Mouse (Mus musculus) ES-E14 (cell line): ENCODE measurements around the gene Them5. TPM values are rescaled to one million over a fixed set of nuclear protein-coding genes. Genes with fewer than 3 reads are reported as not detected.

Experiments
- DNase-seq: peaks from one replicate; pipeline ENCODE4 v3.0.0-alpha.2; 2013; ENCODE audit warnings: low read depth, low spot score
- H3K27ac ChIP-seq: 2 replicates; pipeline ENCODE4 v1.5.1; 2012; ENCODE audit warnings: low read depth, mild to moderate bottlenecking, low read length, moderate library complexity, mixed read lengths; ENCODE audit not compliant: poor library complexity, insufficient read depth, severe bottlenecking
- H3K36me3 ChIP-seq: 2 replicates; pipeline ENCODE4 v1.6.1; 2012; ENCODE audit warnings: mild to moderate bottlenecking, low read length, moderate library complexity, mixed read lengths; ENCODE audit not compliant: control insufficient read depth, poor library complexity, insufficient read depth, severe bottlenecking
- H3K4me1 ChIP-seq, 2 experiments: fragments of 150-350 bp in 1 of 2; sonication (generic) in 1 of 2; 2 replicates each; pipeline ENCODE4 v1.6.1; 2012; ENCODE audit warnings: low read length in 2 of 2, mild to moderate bottlenecking in 1 of 2, mixed read lengths in 1 of 2; ENCODE audit not compliant: control insufficient read depth in 2 of 2, insufficient read depth in 2 of 2, poor library complexity in 1 of 2
- H3K4me3 ChIP-seq, 2 experiments: fragments of 150-350 bp in 1 of 2; sonication (generic) in 1 of 2; 2 replicates each; pipeline ENCODE4 v1.5.1; 2012; ENCODE audit warnings: low read length in 2 of 2, low read depth in 1 of 2, mild to moderate bottlenecking in 1 of 2, mixed read lengths in 1 of 2; ENCODE audit not compliant: insufficient read depth in 1 of 2, poor library complexity in 1 of 2, severe bottlenecking in 1 of 2
- H3K9ac ChIP-seq: 2 replicates; pipeline ENCODE4 v1.6.1; 2012; ENCODE audit warnings: low read depth, mild to moderate bottlenecking, low read length, mixed read lengths; ENCODE audit not compliant: poor library complexity, insufficient read depth, severe bottlenecking
- H3K9me3 ChIP-seq: fragments of 150-350 bp; sonication (generic); 2 replicates; pipeline ENCODE4 v1.6.1; 2012; ENCODE audit warnings: low read depth, mild to moderate bottlenecking, low read length; ENCODE audit not compliant: control insufficient read depth, insufficient read depth
- CHD2 ChIP-seq: IDR thresholded peaks from 2 replicates; pipeline ENCODE4 v1.6.1; 2014; ENCODE audit warnings: mild to moderate bottlenecking, low read depth, low read length, inconsistent platforms
- HCFC1 ChIP-seq: IDR thresholded peaks from 2 replicates; pipeline ENCODE4 v1.6.1; 2012; ENCODE audit warnings: low read length, inconsistent platforms, borderline replicate concordance; ENCODE audit not compliant: insufficient read depth
- MAFK ChIP-seq: IDR thresholded peaks from 2 replicates; pipeline ENCODE4 v1.6.1; 2014; ENCODE audit warnings: mild to moderate bottlenecking, low read depth, low read length, inconsistent platforms; ENCODE audit not compliant: insufficient read depth
- ZC3H11A ChIP-seq: IDR thresholded peaks from 2 replicates; pipeline ENCODE4 v1.6.1; 2012; ENCODE audit warnings: low read depth, mild to moderate bottlenecking, inconsistent platforms, low read length, borderline replicate concordance
- ZNF384 ChIP-seq: IDR thresholded peaks from 2 replicates; pipeline ENCODE4 v1.6.1; 2012; ENCODE audit warnings: low read depth, low read length, inconsistent platforms
- in situ Hi-C, 2 experiments: fragments of 600-800 bp; cut with MboI; formaldehyde crosslinking; loops; one replicate each; pipeline ENCODE4 v1.15.1; 2025; ENCODE audit warnings: low sequenced_read_pairs in 2 of 2, inconsistent platforms in 1 of 2; ENCODE audit not compliant: unreplicated experiment in 2 of 2
- total RNA-seq: library from RNA; depleted of rRNA; stranded (reverse); fragments of 300-350 nt; gene quantifications from 2 replicates; pipeline ENCODE4 v1.2.3, GENCODE M21; 2012

Them5 gene
- total RNA-seq, 1 experiment: 0.36 TPM

- no peak overlapping the region for H3K4me3 ChIP-seq
- no peaks in the 10 kb centered on the region for H3K4me1 ChIP-seq
- no peak overlapping the region for H3K9ac ChIP-seq
- in situ Hi-C loops: no loop called here
- no peaks in the 10 kb centered on the region for H3K36me3 ChIP-seq
- no peak for DNase-seq
- TF ChIP-seq MAFK (no peak), HCFC1 (no peak), ZC3H11A (no peak), ZNF384 (no peak), CHD2 (no peak)
- no peak overlapping the region for H3K27ac ChIP-seq
- H3K9me3 ChIP-seq: no peaks in the 10 kb centered on the region
Measured at GRCm38 (mm10) chr3:94386671-94387070, 44.8 kb downstream of the Them5 start.

GRCm38 (mm10) chr3:94387391-94387790 lies 45.5 kb downstream of the Them5 start:
- Histone ChIP-seq H3K4me1 (no peaks in the 10 kb centered on the region), H3K4me3 (no peak overlapping the region), H3K36me3 (no peaks in the 10 kb centered on the region), H3K9me3 (no peaks in the 10 kb centered on the region), H3K9ac (no peak overlapping the region), H3K27ac (no peak overlapping the region)
- no peak for DNase-seq
- in situ Hi-C loops: no loop called here
- TF ChIP-seq HCFC1: no peak
- TF ChIP-seq ZNF384: no peak
- TF ChIP-seq CHD2: no peak
- TF ChIP-seq ZC3H11A: no peak
- no peak for TF ChIP-seq MAFK

- Histone ChIP-seq H3K36me3 (no peaks in the 10 kb centered on the region), H3K9me3 (no peaks in the 10 kb centered on the region), H3K27ac (no peak overlapping the region), H3K4me3 (no peak overlapping the region), H3K4me1 (no peaks in the 10 kb centered on the region), H3K9ac (no peak overlapping the region)
- no peak for TF ChIP-seq HCFC1
- TF ChIP-seq MAFK: no peak
- no peak for TF ChIP-seq ZNF384
- TF ChIP-seq CHD2: no peak
- no peak for TF ChIP-seq ZC3H11A
- in situ Hi-C loops: no loop called here
- no peak for DNase-seq
Measured at GRCm38 (mm10) chr3:94388047-94388446, 46.1 kb downstream of the Them5 start.

- no peak for TF ChIP-seq CHD2
- no peak for TF ChIP-seq ZC3H11A
- TF ChIP-seq ZNF384: no peak
- no peak for TF ChIP-seq MAFK
- TF ChIP-seq HCFC1: no peak
- DNase-seq: no peak
- H3K4me1 ChIP-seq: no peaks in the 10 kb centered on the region
- no peak overlapping the region for H3K9ac ChIP-seq
- H3K27ac ChIP-seq: no peak overlapping the region
- H3K36me3 ChIP-seq: no peaks in the 10 kb centered on the region
- in situ Hi-C loops: no loop called here
- H3K9me3 ChIP-seq: no peaks in the 10 kb centered on the region
- no peak overlapping the region for H3K4me3 ChIP-seq
Measured at GRCm38 (mm10) chr3:94389420-94389819, 47.5 kb downstream of the Them5 start.

GRCm38 (mm10) chr3:94391001-94391400 lies 49.1 kb downstream of the Them5 start:
- Histone ChIP-seq H3K9ac (no peak overlapping the region), H3K4me3 (no peak overlapping the region), H3K9me3 (no peaks in the 10 kb centered on the region), H3K4me1 (no peaks in the 10 kb centered on the region), H3K36me3 (no peaks in the 10 kb centered on the region), H3K27ac (no peak overlapping the region)
- in situ Hi-C loops: no loop called here
- no peak for DNase-seq
- TF ChIP-seq MAFK (no peak), ZC3H11A (no peak), HCFC1 (no peak), CHD2 (no peak), ZNF384 (no peak)
